Mouse (Mus musculus) testis, postnatal 10 days (tissue): Measurements from ENCODE around the gene Hsd17b7.
A peak's percentile ranks its signal among the peaks of the same experiment; 100 is the strongest.

Source experiments
- DNase-seq: peaks from one replicate; pipeline ENCODE4 v3.0.0; 2021; ENCODE audit warnings: low spot score

The Hsd17b7 gene

DNA sequence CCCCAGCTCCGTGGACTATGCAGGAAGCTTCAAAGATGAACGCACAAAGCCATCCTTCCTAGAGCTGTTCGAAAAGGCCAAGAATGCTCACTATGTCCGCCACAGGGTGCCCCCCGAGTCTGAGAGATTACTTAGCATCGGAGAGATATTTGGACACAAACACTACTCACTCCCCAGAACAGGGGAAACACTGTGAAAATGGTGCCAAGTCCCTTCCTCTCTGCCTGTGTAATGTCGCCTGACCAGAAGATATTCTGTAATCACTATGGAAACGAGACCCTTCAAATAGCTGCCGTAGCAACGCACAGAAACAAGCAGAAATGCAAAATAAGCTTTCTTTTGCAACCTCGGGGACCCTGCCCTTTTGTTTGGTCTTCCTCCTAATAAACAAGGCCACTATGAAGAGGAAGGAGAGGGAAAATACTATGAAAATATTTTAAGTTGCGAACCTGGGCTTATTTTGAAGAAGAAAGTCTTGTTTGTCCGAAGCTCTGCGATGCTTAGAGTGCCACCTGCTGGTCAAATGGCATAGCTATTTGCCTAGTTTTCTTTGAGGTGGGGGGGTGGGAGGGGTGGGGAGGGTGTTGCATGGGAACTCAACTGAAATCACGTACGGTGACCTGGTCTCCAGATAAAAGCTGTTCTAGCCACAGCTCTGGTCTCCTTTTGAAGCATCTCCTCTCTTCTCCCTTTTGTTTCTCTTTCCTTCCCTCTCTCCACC is 34.9 kb downstream of the Hsd17b7 start:
- DNase-seq = peak; percentile 67

DNA sequence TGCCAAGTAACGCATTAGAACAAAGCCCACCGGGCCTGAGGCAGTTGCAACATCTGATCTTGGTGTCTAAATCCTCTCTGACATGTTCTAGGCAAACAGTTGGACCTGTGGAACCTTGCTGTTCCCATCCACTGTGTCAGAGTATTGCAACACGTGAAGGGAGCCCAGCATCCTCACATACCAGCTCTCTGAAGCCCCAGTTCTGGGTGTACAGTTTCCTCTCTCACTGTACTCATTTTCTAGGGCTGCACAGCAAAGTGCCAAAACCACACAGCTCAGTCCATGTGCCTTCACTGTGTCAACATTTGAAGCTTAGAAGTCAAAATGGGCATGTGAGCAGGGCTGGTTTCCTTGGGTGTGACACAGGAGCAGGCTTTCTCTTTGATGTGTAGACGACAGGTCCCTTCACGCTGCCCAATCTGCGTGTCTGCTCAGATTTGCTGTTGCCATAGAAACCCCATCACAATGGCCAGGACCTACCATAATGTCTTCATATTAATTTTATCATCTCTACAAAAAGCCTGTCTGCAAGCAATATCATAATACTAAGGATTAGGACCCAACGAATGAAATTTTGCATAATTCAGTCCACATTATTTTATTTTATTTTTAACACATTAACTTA is 36.8 kb downstream of the Hsd17b7 start:
- no peak for DNase-seq

DNA sequence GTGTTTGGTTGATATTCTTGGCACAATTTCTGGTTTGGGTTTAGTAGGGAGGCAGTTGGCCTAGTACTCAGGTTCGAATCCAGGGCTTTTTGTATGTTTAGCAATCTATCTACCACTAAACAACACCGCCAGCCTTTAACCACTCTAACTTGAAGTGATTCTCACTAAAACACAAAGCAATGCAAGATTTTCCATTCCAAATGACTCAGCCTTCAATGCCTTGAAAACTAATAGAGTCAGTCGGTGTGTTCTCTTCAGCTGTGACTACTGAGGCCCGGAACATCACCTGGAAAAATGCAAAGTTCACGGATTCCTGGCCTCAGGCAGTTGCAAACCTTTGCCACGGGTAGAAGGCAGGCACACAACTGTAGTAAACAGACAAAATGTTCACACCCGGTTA is 37.3 kb downstream of the Hsd17b7 start:
- no peak for DNase-seq

DNA sequence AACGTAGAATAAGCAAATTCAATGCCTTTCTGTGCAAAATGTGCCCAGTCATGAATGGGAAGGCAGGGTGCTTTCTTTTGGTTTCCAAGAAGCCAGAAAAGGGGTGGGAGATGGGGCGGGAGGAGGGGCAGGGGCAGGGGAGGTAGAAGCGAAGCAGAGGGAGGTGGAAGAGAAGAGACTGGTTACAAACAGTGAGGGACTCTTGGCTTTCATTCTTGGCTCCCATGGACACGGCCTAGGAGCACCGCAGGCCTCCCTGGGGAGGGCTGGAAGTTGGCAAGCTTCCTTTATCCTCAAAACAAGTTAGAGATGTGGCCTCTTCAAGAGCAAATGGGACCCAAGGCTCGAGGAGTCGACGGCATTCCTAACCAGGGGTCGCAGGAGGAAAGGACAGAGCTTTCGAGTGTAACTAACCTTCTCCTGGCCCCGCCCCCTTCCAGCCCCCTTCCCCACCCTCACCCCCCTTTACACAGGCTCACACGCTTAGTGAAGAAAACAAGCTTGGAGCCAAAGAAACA is 40.5 kb downstream of the Hsd17b7 start, which contains the start of gene Ccdc190:
Gene Ccdc190 (plus strand): TSS at position 195 of the 518 bp plus-strand sequence.
- peak; percentile 59 for DNase-seq

DNA sequence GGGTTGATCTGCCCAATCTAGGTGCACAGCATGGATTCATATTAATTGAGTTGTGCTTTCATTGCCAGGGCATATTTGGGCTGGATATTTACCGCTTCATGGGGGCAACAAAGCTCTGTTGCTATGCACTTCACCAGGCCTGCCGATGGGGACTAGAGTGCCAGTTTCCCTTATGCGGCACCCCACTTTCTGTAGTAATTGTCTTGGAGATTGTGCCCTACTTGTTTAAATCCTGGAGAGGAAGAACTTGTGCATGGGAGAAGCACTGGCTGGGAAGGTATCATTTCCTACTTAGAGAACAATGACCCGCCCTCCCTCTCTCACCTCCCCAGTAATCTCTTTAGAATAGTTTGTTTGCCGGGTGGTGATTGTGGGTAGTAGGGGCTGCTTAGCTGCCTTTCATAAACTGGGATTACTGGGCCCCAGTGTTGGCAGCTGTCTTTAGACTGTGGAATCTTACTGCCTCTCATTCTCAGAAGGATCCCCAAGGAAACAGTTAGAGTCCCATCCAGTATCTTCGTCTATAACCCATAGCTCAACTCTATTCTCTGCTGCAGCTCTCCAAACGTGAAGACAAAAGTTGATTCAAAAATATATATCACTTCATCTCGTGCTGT is 41.2 kb downstream of the Hsd17b7 start:
- DNase-seq = no peak

DNA sequence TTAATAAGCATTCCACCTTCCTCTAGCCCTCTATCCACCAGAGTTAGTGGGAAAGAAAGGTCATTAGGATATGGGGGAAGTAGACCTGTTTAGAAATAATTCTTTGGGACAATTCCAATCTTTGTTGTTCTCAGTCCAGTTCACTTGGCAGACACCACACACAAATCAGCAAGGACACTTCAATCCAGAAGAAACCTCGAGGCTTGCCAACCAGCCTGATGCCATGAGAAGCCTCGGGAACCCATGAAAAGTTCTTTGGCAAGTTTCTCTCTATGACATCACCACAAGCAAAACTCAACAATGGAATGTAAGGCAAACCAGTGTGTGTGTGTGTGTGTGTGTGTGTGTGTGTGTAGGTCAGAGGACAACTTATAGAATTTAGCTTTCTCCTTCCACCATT is 44.5 kb downstream of the Hsd17b7 start:
- DNase-seq = no peak

DNA sequence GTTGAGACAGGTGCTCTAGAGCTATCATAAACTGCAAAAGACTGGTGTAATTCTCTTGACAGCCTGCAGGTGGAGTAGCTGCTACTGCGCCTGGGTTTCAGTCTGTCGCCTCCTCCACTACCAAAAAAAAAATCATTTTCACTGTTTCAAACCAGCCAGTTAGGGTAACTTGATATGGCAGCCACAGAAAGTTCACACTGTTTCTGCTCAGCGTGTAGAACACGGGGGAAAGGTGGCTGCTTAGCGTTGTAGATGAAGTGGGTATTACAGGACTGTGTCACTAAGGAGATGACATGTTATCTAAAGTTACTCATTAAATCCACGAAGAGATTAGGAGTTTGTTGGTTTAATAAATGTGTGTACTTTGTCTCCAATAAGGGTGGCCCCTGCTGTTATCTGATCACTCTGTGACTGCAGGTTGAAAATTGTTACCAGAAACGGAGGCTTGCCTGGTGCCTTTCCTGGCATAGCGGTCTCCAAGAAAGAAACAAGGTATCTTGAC is 47.3 kb downstream of the Hsd17b7 start:
- peak; percentile 52 for DNase-seq

DNA sequence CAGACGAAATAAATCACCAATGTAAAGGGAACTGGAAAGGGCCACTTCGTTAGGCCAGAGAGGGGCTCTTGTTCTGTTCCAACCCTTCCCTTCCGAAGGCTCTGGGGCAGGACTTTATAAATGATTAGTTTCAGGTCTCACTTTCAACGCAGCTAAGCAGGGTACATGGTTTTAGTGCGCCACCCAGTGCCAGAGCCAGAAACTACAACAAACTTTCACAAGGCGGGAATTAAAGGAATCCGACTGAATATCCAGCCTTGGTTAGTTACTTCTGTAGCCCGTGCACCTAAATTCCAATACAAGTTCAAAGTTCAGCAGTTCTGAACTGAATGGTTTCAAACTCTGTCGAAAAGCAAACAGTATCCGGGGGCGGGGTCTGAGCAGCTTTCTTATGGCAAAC is 49.8 kb downstream of the Hsd17b7 start:
- peak; percentile 88 for DNase-seq

DNA sequence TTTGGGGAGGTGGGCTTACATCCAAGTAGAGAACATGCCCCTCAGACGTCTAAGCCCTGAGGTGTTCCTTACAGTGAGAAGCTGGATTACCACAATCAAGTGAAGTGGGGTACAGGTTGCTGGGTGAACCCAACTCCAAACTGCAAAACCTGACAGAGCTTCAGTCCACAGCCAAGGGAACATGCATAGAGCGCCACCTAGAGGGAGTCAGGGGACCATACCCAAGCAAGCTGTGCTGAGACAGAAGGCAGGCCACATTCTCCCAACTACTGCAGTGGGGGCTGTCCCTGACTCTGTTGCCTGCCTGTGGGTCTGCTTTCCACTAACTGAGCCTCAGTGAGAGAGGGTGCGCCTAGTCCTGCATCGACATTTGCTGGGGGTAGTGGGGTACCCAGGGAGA is 51.0 kb downstream of the Hsd17b7 start:
- peak; percentile 57 for DNase-seq

DNA sequence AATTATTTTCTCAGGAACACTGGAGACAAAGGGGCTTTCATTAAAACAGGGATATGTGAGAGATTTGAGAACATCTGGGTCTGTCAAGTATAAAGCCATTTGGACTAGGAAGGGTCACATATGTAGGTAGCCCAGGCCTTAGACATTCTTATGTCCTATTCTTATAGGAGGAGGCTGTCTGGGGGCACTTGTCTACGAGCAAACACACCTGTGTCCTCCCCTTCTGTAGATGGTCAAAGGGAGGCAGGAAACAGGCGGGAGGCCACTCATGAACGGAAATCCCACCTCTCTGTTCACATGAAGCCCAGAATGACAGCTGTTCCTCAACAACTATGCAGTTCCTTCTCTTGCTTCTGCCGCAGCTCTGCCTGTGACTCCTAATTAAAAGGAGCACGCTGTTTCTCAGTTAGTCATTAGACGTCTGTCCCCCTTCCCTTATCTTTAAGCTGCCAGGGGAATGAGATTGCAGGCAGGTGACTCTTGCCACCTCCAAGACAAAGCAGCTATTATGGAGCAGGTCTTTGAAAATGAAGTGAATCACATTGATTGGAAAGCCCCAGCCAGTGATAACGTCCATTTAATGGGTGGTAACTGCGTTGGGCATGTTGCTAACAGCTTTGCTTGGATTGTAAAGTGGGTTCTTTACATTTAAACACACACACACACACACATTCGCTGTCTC is 51.8 kb downstream of the Hsd17b7 start:
- DNase-seq = no peak

DNA sequence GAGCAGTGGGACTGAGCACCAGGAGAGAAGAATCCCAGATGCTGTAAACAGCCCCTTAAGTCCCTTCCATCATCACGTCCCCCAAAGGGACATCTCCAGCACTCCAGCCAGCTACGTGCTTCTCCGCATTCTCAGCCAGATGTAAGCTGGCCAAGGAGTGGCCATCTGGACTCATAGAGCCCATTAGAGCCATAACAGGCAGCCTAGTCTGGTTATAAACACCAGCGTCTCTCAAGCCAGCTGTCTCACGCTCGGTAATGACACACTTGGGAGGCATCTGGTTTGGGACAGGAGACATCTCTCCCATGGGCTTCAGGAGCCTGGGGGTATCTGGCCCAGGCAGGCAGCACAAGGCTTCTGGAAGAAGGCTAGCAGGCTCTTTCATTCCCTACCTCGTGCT is 52.4 kb downstream of the Hsd17b7 start:
- DNase-seq = no peak

DNA sequence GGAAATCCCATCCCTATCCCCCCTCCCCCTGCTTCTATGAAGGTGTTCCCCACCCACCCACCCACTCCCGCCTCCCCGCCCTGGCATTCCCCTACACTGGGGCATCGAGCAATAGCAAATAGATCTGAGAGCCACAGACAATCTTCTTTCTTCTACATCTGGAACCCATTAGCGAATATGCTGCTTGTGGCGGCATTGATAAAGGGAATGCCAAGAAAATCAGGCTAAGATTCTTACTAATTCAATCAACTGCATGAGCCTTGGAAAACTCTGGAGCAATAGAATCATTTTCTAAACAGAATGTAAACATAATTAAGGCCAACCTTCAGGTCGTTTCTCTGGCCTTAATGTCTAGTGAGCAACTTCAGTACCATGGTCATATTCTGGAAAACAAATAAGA is 57.5 kb downstream of the Hsd17b7 start:
- DNase-seq = no peak

DNA sequence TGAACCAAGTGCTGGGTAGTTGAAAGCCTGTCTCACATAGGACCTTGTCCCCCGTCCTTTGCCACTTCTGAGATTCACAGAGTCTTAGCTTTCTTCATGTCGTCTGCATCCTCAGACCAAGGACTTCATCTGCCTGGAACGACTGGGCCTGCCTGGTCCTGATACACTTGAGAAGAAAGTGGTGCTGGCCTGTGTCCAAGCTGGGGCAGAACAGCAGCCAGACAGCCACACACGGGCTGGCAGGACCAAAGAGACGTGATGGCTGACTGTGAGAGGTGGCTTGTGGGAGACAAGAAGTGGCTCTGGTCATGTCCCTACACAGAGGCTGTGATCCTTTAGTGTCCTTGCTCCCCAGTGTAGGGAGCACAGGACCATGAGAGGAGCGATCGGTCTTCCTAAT is 58.3 kb downstream of the Hsd17b7 start:
- DNase-seq = no peak

DNA sequence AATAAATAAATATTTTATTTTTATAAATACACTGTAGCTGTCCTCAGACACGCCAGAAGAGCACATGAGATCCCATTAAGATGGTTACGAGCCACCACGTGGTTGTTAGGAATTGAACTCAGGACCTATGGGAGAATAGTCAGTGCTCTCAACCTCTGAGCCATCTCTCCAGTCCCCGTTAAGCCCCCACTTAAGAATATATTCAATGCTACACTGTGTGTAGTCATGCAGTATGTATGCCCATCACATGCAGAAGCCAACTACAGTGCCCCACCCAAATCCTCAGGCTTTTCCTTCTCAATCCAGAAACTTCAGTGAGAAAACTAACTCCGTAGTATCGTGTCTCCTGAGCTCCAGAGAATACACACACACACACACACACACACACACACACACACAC is 59.4 kb downstream of the Hsd17b7 start:
- no peak for DNase-seq

DNA sequence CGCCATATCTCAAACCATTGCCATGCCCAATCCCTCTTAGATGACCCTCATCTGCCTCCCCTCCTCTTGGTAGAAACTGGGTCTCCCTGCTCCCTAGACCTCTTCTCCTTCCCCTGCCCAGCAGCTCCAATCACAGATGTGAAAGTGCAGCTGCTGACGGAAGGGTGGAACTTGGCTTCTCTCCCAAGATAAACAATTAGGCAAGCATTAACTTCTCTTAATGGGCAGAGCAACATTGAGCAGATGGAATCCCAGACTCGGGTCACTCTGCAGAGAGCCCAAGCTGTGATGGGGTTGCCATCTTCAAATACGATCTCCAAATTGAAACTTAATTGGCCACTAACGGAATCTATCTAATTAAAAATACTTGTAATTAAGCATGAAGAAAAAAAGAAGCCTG is 59.9 kb downstream of the Hsd17b7 start:
- no peak for DNase-seq

DNA sequence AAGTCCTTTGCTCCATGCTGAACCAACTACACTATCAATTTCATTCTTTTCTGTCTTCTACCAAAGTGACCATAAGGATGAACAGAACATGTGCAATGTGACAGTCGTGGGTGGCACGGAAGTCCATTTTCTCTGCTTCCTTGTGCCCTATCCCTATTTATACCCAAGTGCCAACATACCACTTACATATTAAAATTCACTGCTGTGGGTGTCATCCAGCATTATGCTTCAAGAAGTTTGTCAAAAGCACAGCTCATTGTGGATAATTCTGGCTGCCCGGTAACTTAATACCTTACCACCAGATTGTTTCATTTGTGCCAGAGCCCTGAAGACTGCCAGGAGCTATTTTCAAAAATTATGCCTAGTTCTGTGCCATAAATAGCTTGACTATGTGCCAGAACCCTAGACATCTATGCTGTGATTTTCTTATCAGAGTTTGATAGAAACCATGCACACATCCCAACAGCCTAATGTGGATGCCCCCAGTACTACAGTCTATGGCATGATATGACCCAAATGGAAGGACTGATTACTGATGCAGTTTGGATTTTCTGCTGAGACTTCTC is 68.2 kb downstream of the Hsd17b7 start:
- no peak for DNase-seq
